13 mouse cellular contexts compared by ENCODE assay signal in the genomic region with DNA sequence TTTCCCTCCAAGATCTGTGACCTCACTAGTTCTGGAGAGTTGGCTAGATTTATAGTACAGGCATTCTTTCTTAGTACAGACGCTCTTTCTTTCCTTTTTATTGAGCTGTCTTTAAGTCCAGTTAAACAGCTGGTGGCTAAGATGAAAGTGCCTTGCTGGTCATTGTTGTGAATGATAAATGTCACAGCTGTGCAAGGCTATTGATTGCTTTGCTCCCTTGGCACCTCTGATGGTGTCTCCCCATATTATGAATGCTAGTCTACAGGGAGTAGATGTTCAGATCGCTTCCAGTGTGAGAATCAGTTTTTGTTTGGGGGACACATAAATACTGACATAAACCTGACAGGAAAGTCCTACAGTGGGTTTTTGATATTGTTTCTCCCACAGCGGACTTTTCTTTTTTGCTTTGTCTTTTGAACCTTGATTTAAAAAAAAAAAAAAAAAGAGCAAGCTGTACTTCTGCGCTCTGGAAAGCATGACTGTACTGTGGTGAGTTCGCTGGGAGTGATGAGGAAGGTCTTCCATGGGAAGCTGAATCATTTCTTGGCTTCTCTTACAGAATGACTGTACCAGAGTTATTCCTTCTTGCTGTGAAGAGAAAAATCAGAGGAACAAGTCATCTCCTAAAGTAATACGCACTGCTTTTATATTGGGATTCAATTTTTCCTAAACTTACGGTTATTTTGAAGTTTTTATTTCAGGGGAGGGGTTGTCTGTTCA.
DNase-seq lines count a peak whose midpoint lies in the region; ATAC-seq and TF ChIP-seq lines count a peak whose summit lies in the region.
"Had no signal": no experiment of that assay in that cellular context is flagged by ENCODE, and none has a peak within 500 bp of the region (broad histone marks: within the 10 kb centered on the region; RNA-seq: fewer than 3 reads in every experiment).

No protein-coding gene starts in this region.

- no peak for TF ChIP-seq CTCF in kidney, postnatal 0 days (IDR thresholded peaks at IDR 0.05; ENCODE audit: low read depth)
- TF ChIP-seq CTCF in C2C12 (IDR thresholded peaks at IDR 0.05; ENCODE audit: control insufficient read depth, insufficient read depth, insufficient read length), result no peak

- WGBS in kidney, postnatal 0 days, result 59% methylated on average over 7 of the region's 7 CpGs
- WGBS in limb, embryonic 14.5 days, result 62% methylated on average over 7 of the region's 7 CpGs

- H3K79me2 ChIP-seq in C2C12 (ENCODE audit: control insufficient read depth, insufficient read depth), result no peaks in the 10 kb centered on the region

- no peak for TF ChIP-seq POLR2A in limb, embryonic 14.5 days (IDR thresholded peaks at IDR 0.05; ENCODE audit: borderline replicate concordance, extremely low read depth, insufficient read depth, insufficient read length)

- H3K9me3 ChIP-seq in kidney, postnatal 0 days (replicated peaks; ENCODE audit: low read length), result no peaks in the 10 kb centered on the region
- H3K9me3 ChIP-seq in limb, embryonic 14.5 days (ENCODE audit: control insufficient read depth, low read length), result no peaks in the 10 kb centered on the region

- no peak overlapping the region for H3K4me2 ChIP-seq in kidney, postnatal 0 days (ENCODE audit: low read length)
- H3K4me2 ChIP-seq in limb, embryonic 14.5 days (replicated peaks; ENCODE audit: low read depth, low read length, severe bottlenecking), result no peak overlapping the region

- no peaks in the 10 kb centered on the region for H3K79me3 ChIP-seq in C2C12 (ENCODE audit: low read depth)

- H3K27me3 ChIP-seq in kidney, postnatal 0 days (ENCODE audit: insufficient read depth, low read length), result no peaks in the 10 kb centered on the region
- H3K27me3 ChIP-seq in C2C12 (ENCODE audit: control insufficient read depth, insufficient read depth, insufficient read length), result no peaks in the 10 kb centered on the region
- no peaks in the 10 kb centered on the region for H3K27me3 ChIP-seq in limb, embryonic 14.5 days (ENCODE audit: control insufficient read depth, insufficient read depth, low read length)

- H3K4me1 ChIP-seq in kidney, postnatal 0 days (replicated peaks; ENCODE audit: insufficient read depth, low read length), result no peaks in the 10 kb centered on the region
- H3K4me1 ChIP-seq in limb, embryonic 14.5 days (ENCODE audit: control insufficient read depth, insufficient read depth, low read length), result no peaks in the 10 kb centered on the region

- H3K9ac ChIP-seq in kidney, postnatal 0 days (ENCODE audit: low read depth, low read length), result no peak overlapping the region
- no peak overlapping the region for H3K9ac ChIP-seq in limb, embryonic 14.5 days (ENCODE audit: low read depth, low read length, severe bottlenecking)

- H3K36me3 ChIP-seq in kidney, postnatal 0 days (ENCODE audit: insufficient read depth, low read length), result no peaks in the 10 kb centered on the region
- H3K36me3 ChIP-seq in C2C12 (ENCODE audit: control insufficient read depth, insufficient read depth), result no peaks in the 10 kb centered on the region
- H3K36me3 ChIP-seq in limb, embryonic 14.5 days (ENCODE audit: control insufficient read depth, insufficient read depth, low read length), result no peaks in the 10 kb centered on the region; the same call in 1 of the 2 replicates

- H3K4me3 ChIP-seq in kidney, postnatal 0 days (replicated peaks; ENCODE audit: low read depth, low read length), result no peak overlapping the region
- H3K4me3 ChIP-seq in C2C12 (ENCODE audit: insufficient read depth, poor library complexity, severe bottlenecking), result no peak overlapping the region
- H3K4me3 ChIP-seq in limb, embryonic 14.5 days (replicated peaks; ENCODE audit: low read length), result no peak overlapping the region

- peak; percentile 86 for ATAC-seq in frontal cortex, adult (ENCODE audit: low TSS enrichment)
- no peak for ATAC-seq in kidney, postnatal 0 days (replicated peaks; ENCODE audit: low FRiP score, low read depth)
- ATAC-seq in limb, embryonic 14.5 days (ENCODE audit: low FRiP score, low read depth), result no peak; the same call in 1 of the 2 replicates

- no peak for DNase-seq in frontal cortex, postnatal 36 days (ENCODE audit: low spot score in 2 of 2)
- DNase-seq in kidney, postnatal 0 days (ENCODE audit: low spot score), result peak; percentile 58
- no peak for DNase-seq in kidney, adult 9 months
- peak; percentile 66 for DNase-seq in limb, embryonic 14.5 days (ENCODE audit: low spot score)
- no peak for DNase-seq in adrenal gland, postnatal 14 days
- DNase-seq in cerebellum, adult 9-11 months, result no peak
- DNase-seq: kidney, postnatal 4 days; lung, postnatal 10 days; midbrain, embryonic 14.5 days; right cerebral cortex, adult 18-20 months; thymus, adult 2 months had no signal

- no peak overlapping the region for H3K27ac ChIP-seq in kidney, postnatal 0 days
- no peak overlapping the region for H3K27ac ChIP-seq in limb, embryonic 14.5 days (replicated peaks; ENCODE audit: low read depth, low read length)

- no peak overlapping the region for H3ac ChIP-seq in C2C12 (ENCODE audit: control insufficient read depth, insufficient read length, low read depth)

TF ChIP-seq in C2C12, 6 proteins besides CTCF, POLR2A, EP300 and RAD21:
- TF ChIP-seq MAX (IDR thresholded peaks at IDR 0.05), result no peak
- TF ChIP-seq MYOG (IDR thresholded peaks at IDR 0.05; ENCODE audit: control insufficient read depth, extremely low read depth, insufficient read length), result no peak
- no peak for TF ChIP-seq USF1 (IDR thresholded peaks at IDR 0.05; ENCODE audit: low read depth)
- TF ChIP-seq MYOD1 (IDR thresholded peaks at IDR 0.05; ENCODE audit: control insufficient read depth, insufficient read length, low read depth), result peak; percentile 32
- TF ChIP-seq FOSL1 (IDR thresholded peaks at IDR 0.05; ENCODE audit: insufficient read depth, low read length, poor library complexity, severe bottlenecking), result peak; percentile 84
TF ChIP-seq in C2C12: peak in this region for 2.

Comparison
In these comparisons a context has a peak if more than half of its experiments do, and no peak if none do; other contexts are left out.
1. DNase-seq: peak in kidney, postnatal 0 days (single experiment) and limb, embryonic 14.5 days (single experiment); none in frontal cortex, postnatal 36 days (0 of 2), kidney, adult 9 months (single experiment), adrenal gland, postnatal 14 days (single experiment) and cerebellum, adult 9-11 months (single experiment).